Mouse (Mus musculus) lung, adult 2 months (tissue): ENCODE measurements around the gene Gpx5.

Source experiments
- CTCF ChIP-seq: fragments of 200-500 bp; IDR thresholded peaks from 2 replicates; pipeline ENCODE4 v1.5.1; 2011; ENCODE audit warnings: mild to moderate bottlenecking, low read length, control low read depth; ENCODE audit not compliant: insufficient read depth
- POLR2A ChIP-seq: fragments of 200-500 bp; IDR thresholded peaks from 2 replicates; pipeline ENCODE4 v1.6.1; 2011; ENCODE audit warnings: low read depth, mild to moderate bottlenecking, control low read depth, low read length, borderline replicate concordance; ENCODE audit errors: extremely low read depth

- TF ChIP-seq POLR2A: no peak
- TF ChIP-seq CTCF: no peak
These were observed 26.8 kb downstream of the Gpx5 start for GRCm38 (mm10) chr13:21265736-21266135.
